Mouse (Mus musculus) hindbrain, embryonic 11.5 days (tissue): ENCODE measurements around the gene Vars. TPM values are rescaled to one million over a fixed set of nuclear protein-coding genes. Genes with fewer than 3 reads are reported as not detected.
A peak's percentile ranks its signal among the peaks of the same experiment; 100 is the strongest.

ENCODE experiments used
- ATAC-seq: fragments of 200-750 bp; cut with Nextera tagmentation; 2 replicates; pipeline ENCODE4 v1.8.0; 2017; ENCODE audit warnings: mild to moderate bottlenecking, moderate TSS enrichment, moderate library complexity; ENCODE audit not compliant: low FRiP score
- DNase-seq: peaks from one replicate; pipeline ENCODE4 v3.0.0-alpha.2; 2015; ENCODE audit warnings: low spot score
- H3K27ac ChIP-seq: fragments of 300-500 bp; sonication (generic); 2 replicates; pipeline ENCODE4 v1.5.1; 2014; ENCODE audit warnings: mild to moderate bottlenecking, low read depth, low read length
- H3K27me3 ChIP-seq: fragments of 300-500 bp; sonication (generic); 2 replicates; pipeline ENCODE4 v1.6.1; 2014; ENCODE audit warnings: mild to moderate bottlenecking, low read length, moderate library complexity, mixed read lengths; ENCODE audit not compliant: control insufficient read depth, insufficient read depth
- H3K36me3 ChIP-seq: fragments of 300-500 bp; sonication (generic); 2 replicates; pipeline ENCODE4 v1.6.1; 2014; ENCODE audit warnings: mild to moderate bottlenecking, low read length, moderate library complexity, mixed read lengths; ENCODE audit not compliant: control insufficient read depth, insufficient read depth
- H3K4me1 ChIP-seq: fragments of 300-500 bp; sonication (generic); replicated peaks from 2 replicates; pipeline ENCODE4 v1.6.1; 2014; ENCODE audit warnings: low read length, mixed read lengths; ENCODE audit not compliant: control insufficient read depth, insufficient read depth
- H3K4me2 ChIP-seq: fragments of 300-500 bp; sonication (generic); replicated peaks from 2 replicates; pipeline ENCODE4 v1.6.1; 2014; ENCODE audit warnings: mild to moderate bottlenecking, low read depth, low read length
- H3K4me3 ChIP-seq: fragments of 300-500 bp; sonication (generic); 2 replicates; pipeline ENCODE4 v1.5.1; 2014; ENCODE audit warnings: low read depth, low read length
- H3K9ac ChIP-seq: fragments of 300-500 bp; sonication (generic); 2 replicates; pipeline ENCODE4 v1.6.1; 2014; ENCODE audit warnings: low read depth, low read length
- H3K9me3 ChIP-seq: fragments of 300-500 bp; sonication (generic); 2 replicates; pipeline ENCODE4 v1.6.1; 2016; ENCODE audit warnings: low read length; ENCODE audit not compliant: control insufficient read depth
- WGBS: fragments of 180-500 bp; shearing (Covaris S2); extraction: QIAGEN DNeasy Blood & Tissue Kit; methylation state at CpG from one replicate; pipeline ENCODE4 v1.1.7; 2014; 5-methylcytosine and 5-hydroxymethylcytosine counted together
- polyA plus RNA-seq: library from polyadenylated mRNA; unstranded; fragments of >200 nt; fragmentation: Nextera tagmentation; extraction: Ambion mirVana; gene quantifications from 2 replicates; pipeline ENCODE4 v1.2.1, GENCODE M21; 2014

Vars gene
- polyA plus RNA-seq = 69.1 and 71.7 TPM in 2 replicates

- no peaks in the 10 kb centered on the region for H3K27me3 ChIP-seq
- peaks cover 12% of the 10 kb centered on the region; the same call in 1 of the 2 replicates for H3K36me3 ChIP-seq
- H3K9me3 ChIP-seq = no peaks in the 10 kb centered on the region
- DNase-seq (peak; percentile 93), ATAC-seq (peak; percentile 91)
- under 1% methylated on average over 82 of the region's 83 CpGs for WGBS
- peak within 1 kb of the TSS; percentile 95 for H3K9ac ChIP-seq
- peaks cover 7% of the 10 kb centered on the region for H3K4me1 ChIP-seq
- H3K4me2 ChIP-seq = peak within 1 kb of the TSS; percentile 99
- H3K4me3 ChIP-seq = peak within 1 kb of the TSS; percentile 89
- peak within 1 kb of the TSS; percentile 97 for H3K27ac ChIP-seq
These were observed at the start of gene Vars for GRCm38 (mm10) chr17:35000717-35001451. Gene Vars, plus strand, starts transcription at chr17:35000987.

- Histone ChIP-seq H3K4me3 (peak overlapping the region; percentile 92), H3K27me3 (peaks cover 10% of the 10 kb centered on the region), H3K36me3 (peaks cover 12% of the 10 kb centered on the region), H3K9ac (peak overlapping the region; percentile 99), H3K9me3 (no peaks in the 10 kb centered on the region), H3K4me1 (0 out of 2 replicates have a peak, but pooled peaks cover 6% of the 10 kb centered on the region), H3K4me2 (peak overlapping the region; percentile 90), H3K27ac (peak overlapping the region; percentile 92)
- WGBS = 2% methylated on average over 28 of the region's 29 CpGs
- no peak for DNase-seq
- ATAC-seq = peak; percentile 70
These were observed 49.0 kb upstream of the Vars start for GRCm38 (mm10) chr17:34951636-34952377.

- peak overlapping the region; percentile 92 for H3K27ac ChIP-seq
- peaks cover 11% of the 10 kb centered on the region for H3K27me3 ChIP-seq
- DNase-seq (peak; percentile 88), ATAC-seq (peak; percentile 80)
- WGBS = under 1% methylated on average over 23 of the region's 23 CpGs
- peaks cover 12% of the 10 kb centered on the region for H3K36me3 ChIP-seq
- 0 out of 2 replicates have a peak, but pooled peaks cover 6% of the 10 kb centered on the region for H3K4me1 ChIP-seq
- H3K4me3 ChIP-seq = peak overlapping the region; percentile 92
- H3K9me3 ChIP-seq = no peaks in the 10 kb centered on the region
- peak overlapping the region; percentile 90 for H3K4me2 ChIP-seq
- H3K9ac ChIP-seq = peak overlapping the region; percentile 99
These were observed 48.3 kb upstream of the Vars start for GRCm38 (mm10) chr17:34952378-34953040.

- H3K36me3 ChIP-seq = peaks cover 12% of the 10 kb centered on the region
- ATAC-seq (no peak), DNase-seq (no peak)
- H3K4me2 ChIP-seq = no peak overlapping the region
- no peak overlapping the region for H3K9ac ChIP-seq
- no peaks in the 10 kb centered on the region for H3K9me3 ChIP-seq
- H3K4me1 ChIP-seq = 0 out of 2 replicates have a peak, but pooled peaks cover 6% of the 10 kb centered on the region
- no peak overlapping the region for H3K4me3 ChIP-seq
- WGBS = 92% methylated on average over 3 of the region's 3 CpGs
- no peak overlapping the region for H3K27ac ChIP-seq
- H3K27me3 ChIP-seq = peaks cover 11% of the 10 kb centered on the region
These were observed 47.5 kb upstream of the Vars start for GRCm38 (mm10) chr17:34953258-34953657.

- no peak overlapping the region for H3K9ac ChIP-seq
- H3K27me3 ChIP-seq = peaks cover 11% of the 10 kb centered on the region
- peaks cover 12% of the 10 kb centered on the region for H3K36me3 ChIP-seq
- no peak overlapping the region for H3K4me3 ChIP-seq
- no peak for ATAC-seq
- H3K4me2 ChIP-seq = no peak overlapping the region
- no peaks in the 10 kb centered on the region for H3K9me3 ChIP-seq
- WGBS = 90% methylated on average over 4 of the region's 4 CpGs
- 0 out of 2 replicates have a peak, but pooled peaks cover 6% of the 10 kb centered on the region for H3K4me1 ChIP-seq
- DNase-seq = no peak
- no peak overlapping the region for H3K27ac ChIP-seq
These were observed 46.9 kb upstream of the Vars start for GRCm38 (mm10) chr17:34953904-34954303.

- ATAC-seq = no peak
- Histone ChIP-seq H3K9ac (no peak overlapping the region), H3K4me2 (no peak overlapping the region), H3K27me3 (peaks cover 11% of the 10 kb centered on the region), H3K36me3 (peaks cover 8% of the 10 kb centered on the region), H3K4me3 (no peak overlapping the region), H3K4me1 (0 out of 2 replicates have a peak, but pooled peaks cover 7% of the 10 kb centered on the region), H3K27ac (no peak overlapping the region), H3K9me3 (no peaks in the 10 kb centered on the region)
- DNase-seq = no peak
- WGBS = 79% methylated on average over 4 of the region's 4 CpGs
These were observed 46.0 kb upstream of the Vars start for GRCm38 (mm10) chr17:34954831-34955230.

GRCm38 (mm10) chr17:34955884-34956283, 44.9 kb upstream of the Vars start:
- no peak overlapping the region for H3K27ac ChIP-seq
- DNase-seq = no peak
- H3K9ac ChIP-seq = no peak overlapping the region
- no peaks in the 10 kb centered on the region for H3K36me3 ChIP-seq
- 0 out of 2 replicates have a peak, but pooled peaks cover 3% of the 10 kb centered on the region for H3K4me1 ChIP-seq
- no peak overlapping the region for H3K4me2 ChIP-seq
- H3K9me3 ChIP-seq = no peaks in the 10 kb centered on the region
- H3K27me3 ChIP-seq = peaks cover 11% of the 10 kb centered on the region
- no peak overlapping the region for H3K4me3 ChIP-seq
- no peak for ATAC-seq
- 82% methylated on average over 3 of the region's 3 CpGs for WGBS

GRCm38 (mm10) chr17:34956340-34956739, 44.4 kb upstream of the Vars start:
- Histone ChIP-seq H3K27ac (no peak overlapping the region), H3K4me1 (0 out of 2 replicates have a peak, but pooled peaks cover 2% of the 10 kb centered on the region), H3K4me2 (no peak overlapping the region), H3K36me3 (no peaks in the 10 kb centered on the region), H3K4me3 (no peak overlapping the region), H3K27me3 (peaks cover 11% of the 10 kb centered on the region), H3K9ac (no peak overlapping the region), H3K9me3 (no peaks in the 10 kb centered on the region)
- 41% methylated on average over 1 of the region's 1 CpGs for WGBS
- ATAC-seq (no peak), DNase-seq (no peak)
